Comparison of ENCODE assay signal across 8 mouse cellular contexts in the genomic region with DNA sequence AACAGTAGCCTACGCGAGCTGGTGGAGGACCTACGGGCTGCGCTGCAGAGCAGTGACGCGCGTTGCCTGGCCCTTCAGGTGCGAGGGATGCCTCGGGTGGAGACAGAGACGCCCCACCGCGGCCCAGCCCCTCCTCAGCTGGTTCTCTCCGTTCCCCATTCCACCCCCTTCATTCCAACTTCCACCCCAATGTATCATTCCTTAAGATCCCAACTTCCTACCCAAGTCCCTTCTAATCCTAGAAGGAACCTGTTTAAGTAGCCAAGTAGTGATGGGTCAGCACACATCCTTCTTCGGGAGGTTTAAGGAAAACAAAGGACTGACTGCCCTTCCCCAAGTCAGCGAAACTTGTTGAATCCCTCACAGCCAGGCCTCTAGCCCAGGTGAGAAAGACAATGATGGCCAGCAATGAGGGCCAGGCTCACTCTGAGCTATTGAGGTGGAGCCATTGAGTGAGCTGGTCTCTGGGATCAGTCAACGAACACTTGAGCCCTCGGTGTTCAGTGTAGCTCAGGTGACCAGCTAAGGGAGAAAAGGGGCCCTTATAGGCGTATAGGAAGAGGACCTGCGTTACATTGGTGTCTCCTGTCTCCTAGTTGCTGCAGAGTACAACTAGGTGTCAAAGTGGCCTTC. TPM values are rescaled to one million over a fixed set of nuclear protein-coding genes. Genes with fewer than 3 reads are reported as not detected.
DNase-seq lines count a peak whose midpoint lies in the region; ATAC-seq and TF ChIP-seq lines count a peak whose summit lies in the region.

No protein-coding gene starts in this region.

- peak overlapping the region; percentile 33 for H3K9ac ChIP-seq in embryonic facial prominence, embryonic 15.5 days
- H3K9ac ChIP-seq in intestine, postnatal 0 days (ENCODE audit: low read depth, low read length) = peak overlapping the region; percentile 40; the same call in 1 of the 2 replicates
- peak overlapping the region; percentile 85 for H3K9ac ChIP-seq in neural tube, embryonic 13.5 days

- no peak for TF ChIP-seq CTCF in layer of hippocampus, adult 2 months (conservative IDR thresholded peaks at IDR 0.05)
- TF ChIP-seq CTCF in intestine, postnatal 0 days (IDR thresholded peaks at IDR 0.05; ENCODE audit: low read depth) = no peak

- H3K27ac ChIP-seq in layer of hippocampus, adult 2 months = peak overlapping the region; percentile 89
- H3K27ac ChIP-seq in embryonic facial prominence, embryonic 15.5 days (replicated peaks) = no peak overlapping the region
- H3K27ac ChIP-seq in intestine, postnatal 0 days (ENCODE audit: low read depth, low read length) = no peak overlapping the region
- H3K27ac ChIP-seq in neural tube, embryonic 13.5 days (replicated peaks) = peak overlapping the region; percentile 62

- peaks cover 41% of the 10 kb centered on the region for H3K4me1 ChIP-seq in embryonic facial prominence, embryonic 15.5 days
- H3K4me1 ChIP-seq in intestine, postnatal 0 days (replicated peaks; ENCODE audit: control insufficient read depth, insufficient read depth, low read length) = no peaks in the 10 kb centered on the region
- peaks cover 35% of the 10 kb centered on the region for H3K4me1 ChIP-seq in neural tube, embryonic 13.5 days (replicated peaks)

- 4% methylated on average over 19 of the region's 19 CpGs for WGBS in embryonic facial prominence, embryonic 15.5 days
- 7% methylated on average over 19 of the region's 19 CpGs for WGBS in intestine, postnatal 0 days
- WGBS in neural tube, embryonic 13.5 days = 4% methylated on average over 19 of the region's 19 CpGs

- H3K27me3 ChIP-seq in embryonic facial prominence, embryonic 15.5 days = peaks cover 69% of the 10 kb centered on the region
- peaks cover 47% of the 10 kb centered on the region for H3K27me3 ChIP-seq in intestine, postnatal 0 days (replicated peaks; ENCODE audit: control insufficient read depth, insufficient read depth, low read length)
- H3K27me3 ChIP-seq in neural tube, embryonic 13.5 days = peaks cover 38% of the 10 kb centered on the region

- no peaks in the 10 kb centered on the region for H3K36me3 ChIP-seq in embryonic facial prominence, embryonic 15.5 days
- H3K36me3 ChIP-seq in intestine, postnatal 0 days (ENCODE audit: control insufficient read depth, insufficient read depth) = no peaks in the 10 kb centered on the region
- no peaks in the 10 kb centered on the region for H3K36me3 ChIP-seq in neural tube, embryonic 13.5 days

- peak overlapping the region; percentile 93 for H3K4me2 ChIP-seq in embryonic facial prominence, embryonic 15.5 days (replicated peaks)
- peak overlapping the region; percentile 74 for H3K4me2 ChIP-seq in intestine, postnatal 0 days (replicated peaks; ENCODE audit: low read depth)
- H3K4me2 ChIP-seq in neural tube, embryonic 13.5 days = peak overlapping the region; percentile 81

- peak overlapping the region; percentile 63 for H3K4me3 ChIP-seq in layer of hippocampus, adult 2 months
- H3K4me3 ChIP-seq in embryonic facial prominence, embryonic 15.5 days (replicated peaks) = peak overlapping the region; percentile 57
- peak overlapping the region; percentile 44 for H3K4me3 ChIP-seq in intestine, postnatal 0 days (ENCODE audit: low read depth, low read length)
- H3K4me3 ChIP-seq in neural tube, embryonic 13.5 days = peak overlapping the region; percentile 65

- no peak for ATAC-seq in embryonic facial prominence, embryonic 15.5 days (ENCODE audit: insufficient number of reproducible peaks, low FRiP score, low TSS enrichment, low read depth)
- no peak for ATAC-seq in intestine, postnatal 0 days
- no peak; the same call in 1 of the 2 replicates for ATAC-seq in neural tube, embryonic 13.5 days (ENCODE audit: low read depth)

- DNase-seq in layer of hippocampus, adult 2 months (ENCODE audit: low spot score in 2 of 2) = no peak
- no peak for DNase-seq in layer of hippocampus, adult 9-10 months (ENCODE audit: low spot score)
- DNase-seq in right cerebral cortex, adult 18-20 months = no peak
- no peak for DNase-seq in layer of hippocampus, adult 8-10 months (ENCODE audit: low spot score in 2 of 2)
- no peak for DNase-seq in embryo, embryonic 11 days

- no peaks in the 10 kb centered on the region for H3K9me3 ChIP-seq in embryonic facial prominence, embryonic 15.5 days (replicated peaks)
- H3K9me3 ChIP-seq in intestine, postnatal 0 days (ENCODE audit: control insufficient read depth) = no peaks in the 10 kb centered on the region
- H3K9me3 ChIP-seq in neural tube, embryonic 13.5 days = no peaks in the 10 kb centered on the region

RNA-seq across cellular contexts. Expression of a gene that starts 0.9 kb away (rescaled TPM):
- total RNA-seq in layer of hippocampus, adult 2 months (2021) = 1 to 10 TPM; 3.7 to 4.3 TPM
- 2.2 TPM in 2 replicates for polyA plus RNA-seq in embryonic facial prominence, embryonic 15.5 days (2015; fragmentation: Nextera tagmentation; extraction: Ambion mirVana)
- 0.86 and 0.98 TPM in 2 replicates for polyA plus RNA-seq in intestine, postnatal 0 days (2015; fragmentation: Nextera tagmentation; extraction: Ambion mirVana)
- polyA plus RNA-seq in neural tube, embryonic 13.5 days (2015; fragmentation: Nextera tagmentation; extraction: Ambion mirVana) = 4.3 TPM in 2 replicates
- 1 to 10 TPM; 4.6 to 9.4 (median 5.8) TPM for total RNA-seq in layer of hippocampus, adult 8-10 months (2022)

RNA-seq across cellular contexts. Expression of a gene that starts 46.3 kb away (rescaled TPM):
- 1 to 10 TPM in 1 of 2 experiments, under 1 TPM in 1; 0.98 to 1.2 TPM for total RNA-seq in layer of hippocampus, adult 2 months (2021)
- polyA plus RNA-seq in embryonic facial prominence, embryonic 15.5 days (2015; fragmentation: Nextera tagmentation; extraction: Ambion mirVana) = 0.83 and 0.97 TPM in 2 replicates
- 2.1 and 2.3 TPM in 2 replicates for polyA plus RNA-seq in intestine, postnatal 0 days (2015; fragmentation: Nextera tagmentation; extraction: Ambion mirVana)
- 0.94 and 1.1 TPM in 2 replicates for polyA plus RNA-seq in neural tube, embryonic 13.5 days (2015; fragmentation: Nextera tagmentation; extraction: Ambion mirVana)
- total RNA-seq in layer of hippocampus, adult 8-10 months (2022) = 1 to 10 TPM in 2 of 4 experiments, under 1 TPM in 2; 0.37 to 1.5 (median 0.85) TPM

RNA-seq across cellular contexts. Expression of a gene that starts 59.6 kb away (rescaled TPM):
- total RNA-seq in layer of hippocampus, adult 2 months (2021) = 1 to 10 TPM; 6.9 to 7.9 TPM
- polyA plus RNA-seq in embryonic facial prominence, embryonic 15.5 days (2015; fragmentation: Nextera tagmentation; extraction: Ambion mirVana) = 14.7 and 15.8 TPM in 2 replicates
- 7.4 and 7.9 TPM in 2 replicates for polyA plus RNA-seq in intestine, postnatal 0 days (2015; fragmentation: Nextera tagmentation; extraction: Ambion mirVana)
- 8.9 and 12.3 TPM in 2 replicates for polyA plus RNA-seq in neural tube, embryonic 13.5 days (2015; fragmentation: Nextera tagmentation; extraction: Ambion mirVana)
- 1 to 10 TPM; 6.2 to 9.4 (median 7.9) TPM for total RNA-seq in layer of hippocampus, adult 8-10 months (2022)

Comparison
In these comparisons a context has a peak if more than half of its experiments do, and no peak if none do; other contexts are left out.
1. H3K27ac ChIP-seq: peak in layer of hippocampus, adult 2 months (single experiment) and neural tube, embryonic 13.5 days (single experiment); none in embryonic facial prominence, embryonic 15.5 days (single experiment) and intestine, postnatal 0 days (single experiment).
2. H3K9ac ChIP-seq: peak in every context shown above with its lines; median percentile 85 in neural tube, embryonic 13.5 days; 40 in intestine, postnatal 0 days; 33 in embryonic facial prominence, embryonic 15.5 days.
3. Peak in every context shown above with its lines, with median percentiles within 50 percentile points of each other: H3K4me3 ChIP-seq and H3K4me2 ChIP-seq.